Mouse (Mus musculus): ENCODE data around the gene 4930579F01Rik. TPM values are rescaled to one million over a fixed set of nuclear protein-coding genes. Genes with fewer than 3 reads are reported as not detected.
A peak's percentile ranks its signal among the peaks of the same experiment; 100 is the strongest.

The 4930579F01Rik gene
- polyA plus RNA-seq (2012; rRNA removed): not detected in 2 replicates

DNA sequence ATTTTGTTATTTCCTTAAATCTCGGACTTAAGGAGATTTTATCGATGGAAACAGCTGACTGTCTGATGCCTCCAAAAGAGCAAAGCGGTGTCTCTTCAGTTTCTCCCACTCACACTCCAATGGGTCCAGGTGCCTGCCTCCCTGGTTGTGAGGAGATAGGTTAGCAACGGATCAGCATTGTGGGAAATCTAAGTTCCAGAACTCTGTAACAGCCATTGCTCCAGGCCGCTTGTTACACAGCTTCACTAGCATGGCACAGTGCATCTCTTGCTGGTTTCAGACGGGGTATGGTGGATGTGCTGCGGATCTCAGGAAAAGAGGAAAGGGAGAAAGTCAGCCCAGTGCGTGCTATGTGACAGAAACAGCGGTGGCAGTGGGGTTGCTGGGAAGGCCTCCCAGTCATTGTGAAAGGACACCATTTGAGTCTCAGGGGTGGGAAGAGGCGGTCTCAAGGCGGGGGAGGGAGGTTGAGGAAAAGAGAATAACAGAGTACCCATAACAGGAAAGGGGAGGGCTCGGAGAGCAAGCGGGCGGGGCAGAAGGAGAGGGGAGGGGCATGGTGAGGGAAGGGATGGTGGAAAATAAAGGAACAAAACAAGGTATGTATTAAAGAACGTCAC, at the start of gene 4930579F01Rik:
4930579F01Rik (minus strand) TSS at position 143 of the 620 bp plus-strand sequence.
- Histone ChIP-seq H3K27me3 (ENCODE audit: control insufficient read depth, insufficient read depth, low read length) (no peaks in the 10 kb centered on the region), H3K27ac (ENCODE audit: insufficient read depth, low read depth, low read length) (no peak within 1 kb of the TSS), H3K4me1 (ENCODE audit: control insufficient read depth, insufficient read depth, insufficient read length, low read length) (no peaks in the 10 kb centered on the region; the same call in 1 of the 2 replicates), H3K4me3 (ENCODE audit: low read depth, low read length) (no peak within 1 kb of the TSS), H3K36me3 (ENCODE audit: control insufficient read depth, insufficient read depth, low read length) (no peaks in the 10 kb centered on the region)
- 77% methylated on average over 15 of the region's 15 CpGs for WGBS
- TF ChIP-seq POLR2A (IDR thresholded peaks at IDR 0.05; ENCODE audit: low read depth, low read length) (no peak), CTCF (IDR thresholded peaks at IDR 0.05; ENCODE audit: extremely low read depth, insufficient read length, insufficient replicate concordance, low read depth, low read length) (no peak)

GRCm38 (mm10) chr3:138242933-138243332, 49.3 kb upstream of the 4930579F01Rik start:
- WGBS: 69% methylated on average over 6 of the region's 6 CpGs
- no peaks in the 10 kb centered on the region for H3K27me3 ChIP-seq (ENCODE audit: control insufficient read depth, insufficient read depth, low read length)
- no peak overlapping the region for H3K4me3 ChIP-seq (ENCODE audit: low read depth, low read length)
- H3K27ac ChIP-seq (ENCODE audit: insufficient read depth, low read depth, low read length): peak overlapping the region; percentile 15; the same call in 1 of the 2 replicates
- TF ChIP-seq POLR2A (IDR thresholded peaks at IDR 0.05; ENCODE audit: low read depth, low read length) (no peak), CTCF (IDR thresholded peaks at IDR 0.05; ENCODE audit: extremely low read depth, insufficient read length, insufficient replicate concordance, low read depth, low read length) (no peak)
- peaks cover 26% of the 10 kb centered on the region; the same call in 1 of the 2 replicates for H3K4me1 ChIP-seq (ENCODE audit: control insufficient read depth, insufficient read depth, insufficient read length, low read length)
- H3K36me3 ChIP-seq (ENCODE audit: control insufficient read depth, insufficient read depth, low read length): no peaks in the 10 kb centered on the region

DNA sequence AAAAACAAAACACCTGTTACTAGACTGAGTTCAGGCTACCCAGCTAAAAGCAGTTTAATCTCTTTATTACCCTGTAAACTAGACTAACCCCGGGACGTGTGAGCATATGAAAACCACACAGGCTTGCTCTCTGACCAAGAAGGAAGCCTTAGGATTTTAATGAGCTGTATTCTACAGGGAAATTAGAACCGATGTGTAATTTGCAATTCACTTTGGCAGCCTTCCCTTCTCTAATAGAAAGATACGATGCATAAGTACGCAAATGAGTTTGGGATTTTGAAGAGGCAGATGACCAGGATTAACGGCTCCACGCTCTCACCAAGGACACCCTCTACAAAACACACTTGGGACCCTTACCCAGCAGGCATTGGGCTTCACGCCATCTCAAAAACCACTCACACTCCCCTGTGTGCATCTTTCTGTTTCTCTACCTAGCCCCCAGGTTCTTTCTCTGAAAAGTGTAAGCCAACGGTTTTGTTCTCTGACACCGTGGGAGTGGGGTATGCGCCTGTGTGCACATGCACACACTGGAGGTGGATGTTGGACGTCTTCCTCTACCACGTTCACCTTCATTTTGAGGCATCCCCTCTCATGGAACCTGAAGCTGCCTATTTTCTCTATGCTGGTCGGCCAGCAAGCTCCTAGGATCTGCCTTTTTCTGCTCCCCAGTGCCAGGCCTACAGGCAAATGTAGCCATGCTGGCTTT, 48.5 kb upstream of the 4930579F01Rik start:
- TF ChIP-seq POLR2A (IDR thresholded peaks at IDR 0.05; ENCODE audit: low read depth, low read length) (no peak), CTCF (IDR thresholded peaks at IDR 0.05; ENCODE audit: extremely low read depth, insufficient read length, insufficient replicate concordance, low read depth, low read length) (no peak)
- H3K4me1 ChIP-seq (ENCODE audit: control insufficient read depth, insufficient read depth, insufficient read length, low read length): peaks cover 28% of the 10 kb centered on the region; the same call in 1 of the 2 replicates
- peak overlapping the region; percentile 90 for H3K27ac ChIP-seq (ENCODE audit: insufficient read depth, low read depth, low read length)
- no peaks in the 10 kb centered on the region for H3K27me3 ChIP-seq (ENCODE audit: control insufficient read depth, insufficient read depth, low read length)
- WGBS: 50% methylated on average over 14 of the region's 14 CpGs
- no peak overlapping the region for H3K4me3 ChIP-seq (ENCODE audit: low read depth, low read length)
- H3K36me3 ChIP-seq (ENCODE audit: control insufficient read depth, insufficient read depth, low read length): no peaks in the 10 kb centered on the region

DNA sequence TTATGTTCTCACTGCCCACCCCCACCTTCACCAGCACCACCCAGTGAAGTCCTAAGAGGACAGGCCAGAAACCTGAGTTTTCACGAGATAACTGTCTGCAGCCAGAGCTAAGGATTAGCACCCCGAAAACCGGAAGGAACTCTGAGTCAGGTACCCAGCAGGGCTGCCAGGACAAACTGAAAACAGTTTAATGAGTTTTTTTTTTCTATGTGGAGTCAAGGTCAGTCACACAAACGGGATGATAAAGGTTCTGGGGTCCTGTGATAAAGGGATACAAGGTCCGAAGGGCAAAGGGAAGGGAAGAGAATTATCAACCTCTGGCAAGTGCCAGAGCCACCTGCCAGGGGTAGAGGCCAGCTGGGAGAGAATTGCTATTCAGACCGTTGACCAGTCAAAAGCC, 47.7 kb upstream of the 4930579F01Rik start:
- H3K27ac ChIP-seq (ENCODE audit: insufficient read depth, low read depth, low read length): peak overlapping the region; percentile 92
- no peak overlapping the region for H3K4me3 ChIP-seq (ENCODE audit: low read depth, low read length)
- TF ChIP-seq POLR2A (IDR thresholded peaks at IDR 0.05; ENCODE audit: low read depth, low read length) (no peak), CTCF (IDR thresholded peaks at IDR 0.05; ENCODE audit: extremely low read depth, insufficient read length, insufficient replicate concordance, low read depth, low read length) (no peak)
- H3K4me1 ChIP-seq (ENCODE audit: control insufficient read depth, insufficient read depth, insufficient read length, low read length): peaks cover 28% of the 10 kb centered on the region; the same call in 1 of the 2 replicates
- 21% methylated on average over 6 of the region's 6 CpGs for WGBS
- no peaks in the 10 kb centered on the region for H3K27me3 ChIP-seq (ENCODE audit: control insufficient read depth, insufficient read depth, low read length)
- H3K36me3 ChIP-seq (ENCODE audit: control insufficient read depth, insufficient read depth, low read length): no peaks in the 10 kb centered on the region

DNA sequence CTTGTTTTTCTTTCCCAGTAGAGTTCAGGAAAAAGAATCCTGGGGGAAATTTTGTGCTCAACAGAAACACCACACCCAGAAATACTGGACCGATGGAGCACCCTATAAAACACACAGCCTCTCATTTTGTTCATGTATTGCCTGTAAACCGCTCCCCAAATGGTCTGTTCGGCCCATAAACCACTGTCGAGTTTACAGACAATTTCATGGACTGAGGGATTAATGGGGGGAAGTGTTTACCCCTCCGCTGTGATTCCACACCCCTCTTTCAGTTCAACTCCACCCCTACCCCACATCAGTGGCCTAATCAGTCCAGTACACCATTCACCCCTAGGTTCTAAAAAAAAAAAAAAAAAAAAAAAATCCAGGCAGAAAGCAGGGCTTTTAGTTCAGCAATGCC, 47.3 kb upstream of the 4930579F01Rik start:
- WGBS: 22% methylated on average over 5 of the region's 5 CpGs
- Histone ChIP-seq H3K4me1 (ENCODE audit: control insufficient read depth, insufficient read depth, insufficient read length, low read length) (peaks cover 28% of the 10 kb centered on the region; the same call in 1 of the 2 replicates), H3K36me3 (ENCODE audit: control insufficient read depth, insufficient read depth, low read length) (no peaks in the 10 kb centered on the region), H3K27ac (ENCODE audit: insufficient read depth, low read depth, low read length) (peak overlapping the region; percentile 92), H3K4me3 (ENCODE audit: low read depth, low read length) (no peak overlapping the region), H3K27me3 (ENCODE audit: control insufficient read depth, insufficient read depth, low read length) (no peaks in the 10 kb centered on the region)
- TF ChIP-seq CTCF (IDR thresholded peaks at IDR 0.05; ENCODE audit: extremely low read depth, insufficient read length, insufficient replicate concordance, low read depth, low read length) (no peak), POLR2A (IDR thresholded peaks at IDR 0.05; ENCODE audit: low read depth, low read length) (no peak)

DNA sequence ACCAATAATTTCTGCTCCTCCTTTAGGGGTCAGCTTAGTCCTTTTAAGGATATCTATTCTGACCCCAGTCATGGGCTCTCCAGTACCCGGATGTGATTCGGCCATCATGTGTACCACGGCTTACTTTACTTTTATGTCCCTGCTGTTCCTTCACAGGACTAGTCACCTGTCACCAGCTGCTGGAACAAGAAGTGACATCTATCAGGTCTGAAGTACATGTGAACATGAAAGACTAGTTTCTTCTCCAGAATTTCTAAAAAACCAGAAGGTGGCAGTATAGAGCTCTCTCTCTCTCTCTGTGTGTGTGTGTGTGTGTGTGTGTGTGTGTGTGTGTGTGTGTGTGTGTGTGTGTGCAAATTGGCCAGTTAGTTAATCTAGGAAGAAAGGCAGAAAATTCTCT, 46.8 kb upstream of the 4930579F01Rik start:
- H3K27ac ChIP-seq (ENCODE audit: insufficient read depth, low read depth, low read length): peak overlapping the region; percentile 92; the same call in 1 of the 2 replicates
- no peaks in the 10 kb centered on the region for H3K27me3 ChIP-seq (ENCODE audit: control insufficient read depth, insufficient read depth, low read length)
- WGBS: 50% methylated on average over 3 of the region's 3 CpGs
- H3K36me3 ChIP-seq (ENCODE audit: control insufficient read depth, insufficient read depth, low read length): no peaks in the 10 kb centered on the region
- peaks cover 28% of the 10 kb centered on the region; the same call in 1 of the 2 replicates for H3K4me1 ChIP-seq (ENCODE audit: control insufficient read depth, insufficient read depth, insufficient read length, low read length)
- H3K4me3 ChIP-seq (ENCODE audit: low read depth, low read length): no peak overlapping the region
- TF ChIP-seq CTCF (IDR thresholded peaks at IDR 0.05; ENCODE audit: extremely low read depth, insufficient read length, insufficient replicate concordance, low read depth, low read length) (no peak), POLR2A (IDR thresholded peaks at IDR 0.05; ENCODE audit: low read depth, low read length) (no peak)

DNA sequence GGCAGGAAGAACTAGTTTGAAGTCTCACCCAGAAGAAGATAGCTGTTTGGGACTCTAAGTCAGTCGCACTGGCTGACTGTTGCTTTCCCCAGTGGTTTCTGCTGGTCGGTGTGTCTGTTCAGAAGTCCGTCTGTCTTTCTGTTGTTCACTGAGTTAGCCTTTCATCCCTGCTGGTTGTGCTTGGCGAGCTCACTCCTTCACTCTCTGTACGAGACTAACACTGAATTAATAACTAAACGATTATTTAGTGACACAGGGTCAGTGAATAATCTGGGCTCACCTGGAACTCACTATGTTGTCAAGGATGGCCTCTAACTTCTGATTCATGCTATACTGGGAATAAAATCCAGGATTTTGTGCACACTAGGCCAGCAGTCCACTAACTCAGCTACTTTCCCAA, 45.8 kb upstream of the 4930579F01Rik start:
- Histone ChIP-seq H3K4me1 (ENCODE audit: control insufficient read depth, insufficient read depth, insufficient read length, low read length) (peaks cover 26% of the 10 kb centered on the region; the same call in 1 of the 2 replicates), H3K36me3 (ENCODE audit: control insufficient read depth, insufficient read depth, low read length) (no peaks in the 10 kb centered on the region), H3K27ac (ENCODE audit: insufficient read depth, low read depth, low read length) (no peak overlapping the region), H3K4me3 (ENCODE audit: low read depth, low read length) (no peak overlapping the region), H3K27me3 (ENCODE audit: control insufficient read depth, insufficient read depth, low read length) (no peaks in the 10 kb centered on the region)
- TF ChIP-seq POLR2A (IDR thresholded peaks at IDR 0.05; ENCODE audit: low read depth, low read length): no peak
- no peak for TF ChIP-seq CTCF (IDR thresholded peaks at IDR 0.05; ENCODE audit: extremely low read depth, insufficient read length, insufficient replicate concordance, low read depth, low read length)
- 84% methylated on average over 6 of the region's 6 CpGs for WGBS

All from small intestine, adult 2 months (tissue).